Mouse (Mus musculus): Measurements from ENCODE around the gene Mup16. TPM values are rescaled to one million over a fixed set of nuclear protein-coding genes. Genes with fewer than 3 reads are reported as not detected.
"Not testable (repeated sequence)": the region's sequence is repeated elsewhere in the genome, so short reads cannot be mapped to it uniquely, and the experiment has no call there.

Mup16 gene
- not detected in 2 replicates for polyA plus RNA-seq (2012; ENCODE audit: insufficient read depth, insufficient read length, missing spikeins)

DNA sequence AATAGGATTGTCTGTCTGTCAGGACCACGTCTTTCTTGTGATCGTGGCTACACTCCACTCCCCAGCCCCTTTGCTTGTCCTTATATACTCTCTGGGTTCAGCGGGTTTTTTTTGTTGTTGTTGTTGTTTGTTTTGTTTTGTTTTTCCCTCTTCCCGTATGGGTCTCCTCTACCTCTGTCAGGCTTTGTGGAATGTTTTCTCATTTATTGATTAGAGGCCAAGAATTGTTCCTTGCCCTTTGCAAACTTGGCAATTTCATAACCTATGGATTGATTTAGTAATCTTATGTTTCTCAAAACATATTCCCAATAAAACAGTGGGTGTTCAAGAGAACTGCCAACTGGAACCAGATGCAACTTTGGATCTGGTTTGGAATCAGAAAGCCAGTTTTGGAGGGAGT lies at the start of gene Mup16:
TSS of gene Mup16 (minus strand) at position 101 of the 400 bp plus-strand sequence.
- not testable (repeated sequence) for H3K4me3 ChIP-seq (ENCODE audit: insufficient read depth, low read depth, low read length); H3K27ac ChIP-seq (replicated peaks; ENCODE audit: low read depth, low read length); H3K4me1 ChIP-seq (ENCODE audit: control insufficient read depth, insufficient read depth, insufficient read length, low read length)

- not testable (repeated sequence) for H3K4me3 ChIP-seq (ENCODE audit: insufficient read depth, low read depth, low read length); H3K4me1 ChIP-seq (ENCODE audit: control insufficient read depth, insufficient read depth, insufficient read length, low read length); H3K27ac ChIP-seq (replicated peaks; ENCODE audit: low read depth, low read length)
These were observed 36.6 kb upstream of the Mup16 start for GRCm38 (mm10) chr4:61555887-61556286.

Other genes with a start within 250 kb of the Mup16 start
- 3.5 and 6.7 TPM in 2 replicates for gene Mup14, start 215.5 kb downstream of the Mup16 start, polyA plus RNA-seq (2012; ENCODE audit: insufficient read depth, insufficient read length, missing spikeins)
- gene Mup15, start 79.8 kb downstream of the Mup16 start, polyA plus RNA-seq (2012; ENCODE audit: insufficient read depth, insufficient read length, missing spikeins) = not detected in 2 replicates
- gene Mup17, start 76.3 kb upstream of the Mup16 start, polyA plus RNA-seq (2012; ENCODE audit: insufficient read depth, insufficient read length, missing spikeins) = not detected in 2 replicates
- gene Mup18, start 154.6 kb upstream of the Mup16 start, polyA plus RNA-seq (2012; ENCODE audit: insufficient read depth, insufficient read length, missing spikeins) = 1.5 TPM in 1 of 2 replicates, not detected in the other

All from brown adipose tissue, adult 24 weeks (tissue).